Mouse (Mus musculus): ENCODE results near the gene Cmya5.

DNA sequence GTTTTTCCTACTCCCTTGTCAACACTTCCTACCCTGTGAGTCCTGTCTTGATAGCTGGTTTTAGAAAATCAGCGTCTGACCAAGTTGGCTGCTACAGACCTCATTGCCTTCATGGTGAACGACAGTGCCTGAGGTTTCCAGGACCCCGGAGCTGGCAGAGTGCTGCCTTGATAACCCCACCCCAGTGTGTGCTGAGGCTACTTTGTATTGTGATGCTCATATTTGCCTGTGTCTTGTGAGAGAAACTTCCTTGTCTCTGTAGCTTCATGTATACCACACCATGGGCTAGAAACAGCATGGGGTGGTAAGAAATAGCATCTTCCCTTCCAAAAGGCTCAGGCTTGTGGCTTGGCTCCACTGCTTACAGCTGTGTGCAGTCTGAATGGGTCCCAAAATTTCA is 13.8 kb downstream of the Cmya5 start:
- TF ChIP-seq CTCF (IDR thresholded peaks at IDR 0.05; ENCODE audit: borderline replicate concordance, control insufficient read depth, extremely low read depth, insufficient read depth, low read length, poor library complexity) (no peak), POLR2A (IDR thresholded peaks at IDR 0.05; ENCODE audit: control insufficient read depth, extremely low read depth, insufficient read depth, low read length, poor library complexity) (no peak)
